Mouse (Mus musculus) testis, adult 2 months (tissue): ENCODE results near the gene Bnip1. TPM values are rescaled to one million over a fixed set of nuclear protein-coding genes. Genes with fewer than 3 reads are reported as not detected.

Source experiments
- H3K27ac ChIP-seq: fragments of 200-500 bp; 2 replicates; pipeline ENCODE4 v1.5.1; 2012; ENCODE audit warnings: low read depth, low read length; ENCODE audit not compliant: control insufficient read depth, insufficient read depth
- H3K27me3 ChIP-seq: fragments of 200-500 bp; 2 replicates; pipeline ENCODE4 v1.6.1; 2012; ENCODE audit warnings: mild to moderate bottlenecking, low read length, moderate library complexity; ENCODE audit not compliant: control insufficient read depth, insufficient read depth
- H3K36me3 ChIP-seq: fragments of 200-500 bp; 2 replicates; pipeline ENCODE4 v1.6.1; 2012; ENCODE audit warnings: mild to moderate bottlenecking, low read length; ENCODE audit not compliant: control insufficient read depth, insufficient read depth
- H3K4me1 ChIP-seq: fragments of 200-500 bp; 2 replicates; pipeline ENCODE4 v1.6.1; 2012; ENCODE audit warnings: low read length; ENCODE audit not compliant: control insufficient read depth, insufficient read depth
- H3K4me3 ChIP-seq: fragments of 200-500 bp; 2 replicates; pipeline ENCODE4 v1.5.1; 2012; ENCODE audit warnings: low read depth, mild to moderate bottlenecking, low read length, moderate library complexity, mixed read lengths; ENCODE audit not compliant: control insufficient read depth
- CTCF ChIP-seq: fragments of 200-500 bp; IDR thresholded peaks from 2 replicates; pipeline ENCODE4 v1.5.1; 2012; ENCODE audit warnings: low read depth, mild to moderate bottlenecking, inconsistent platforms, low read length, moderate library complexity; ENCODE audit not compliant: control insufficient read depth, insufficient read depth, insufficient replicate concordance
- POLR2A ChIP-seq: fragments of 200-500 bp; IDR thresholded peaks from 2 replicates; pipeline ENCODE4 v1.6.1; 2012; ENCODE audit warnings: low read depth, mild to moderate bottlenecking, inconsistent platforms, low read length, moderate library complexity; ENCODE audit not compliant: control insufficient read depth
- polyA plus RNA-seq: library from polyadenylated mRNA; depleted of rRNA; stranded (reverse); fragments of >200 nt; gene quantifications from 2 replicates; pipeline ENCODE4 v1.2.3, GENCODE M21; 2012

The Bnip1 gene
- polyA plus RNA-seq, 1 experiment, result 25.1 TPM

GRCm38 (mm10) chr17:26836377-26836776 is 55.5 kb downstream of the Bnip1 start:
- no peak overlapping the region for H3K27ac ChIP-seq

GRCm38 (mm10) chr17:26836786-26837545 is 56.1 kb downstream of the Bnip1 start:
- no peak overlapping the region for H3K27ac ChIP-seq
- H3K27me3 ChIP-seq, result peaks cover 4% of the 10 kb centered on the region; the same call in 1 of the 2 replicates
- TF ChIP-seq POLR2A, result no peak
- TF ChIP-seq CTCF, result no peak
- H3K4me3 ChIP-seq, result no peak overlapping the region
- no peaks in the 10 kb centered on the region for H3K36me3 ChIP-seq
- H3K4me1 ChIP-seq, result peaks cover 12% of the 10 kb centered on the region

More at GRCm38 (mm10) chr17:26836377-26836776, 55.5 kb downstream of the Bnip1 start:
- Histone ChIP-seq H3K36me3 (no peaks in the 10 kb centered on the region), H3K4me1 (peaks cover 11% of the 10 kb centered on the region), H3K4me3 (no peak overlapping the region), H3K27me3 (peaks cover 4% of the 10 kb centered on the region; the same call in 1 of the 2 replicates)
- TF ChIP-seq CTCF (no peak), POLR2A (no peak)

DNA sequence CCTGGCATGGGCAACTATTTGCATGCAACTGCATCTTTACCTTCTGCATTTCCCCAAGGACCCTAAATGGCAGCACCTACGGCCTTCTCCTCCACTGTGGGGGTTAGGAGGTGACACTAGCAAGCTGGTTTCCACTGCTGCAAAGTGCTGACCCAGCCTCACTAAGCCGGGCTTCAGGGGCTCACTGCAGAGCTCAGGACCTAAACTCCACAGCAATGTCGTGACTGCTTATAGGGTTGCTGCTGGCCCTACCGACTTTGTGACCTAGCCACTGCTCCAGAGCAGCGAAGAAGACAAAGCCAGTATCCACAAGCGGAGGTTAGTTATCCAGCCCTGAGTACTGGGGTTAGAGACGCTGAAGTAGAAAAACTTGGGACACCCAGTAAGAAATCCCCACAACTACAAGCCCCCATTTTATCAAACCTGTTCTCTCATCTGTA is 56.7 kb downstream of the Bnip1 start:
- no peaks in the 10 kb centered on the region for H3K36me3 ChIP-seq
- TF ChIP-seq CTCF, result no peak
- no peak for TF ChIP-seq POLR2A
- H3K4me3 ChIP-seq, result no peak overlapping the region
- no peak overlapping the region for H3K27ac ChIP-seq
- peaks cover 4% of the 10 kb centered on the region; the same call in 1 of the 2 replicates for H3K27me3 ChIP-seq
- peaks cover 12% of the 10 kb centered on the region for H3K4me1 ChIP-seq

- Histone ChIP-seq H3K4me1 (peaks cover 12% of the 10 kb centered on the region), H3K4me3 (no peak overlapping the region; the same call in 1 of the 2 replicates), H3K27me3 (peaks cover 4% of the 10 kb centered on the region; the same call in 1 of the 2 replicates), H3K36me3 (no peaks in the 10 kb centered on the region), H3K27ac (no peak overlapping the region)
- TF ChIP-seq POLR2A (no peak), CTCF (no peak)
Observed at GRCm38 (mm10) chr17:26838191-26838910, 57.5 kb downstream of the Bnip1 start.

DNA sequence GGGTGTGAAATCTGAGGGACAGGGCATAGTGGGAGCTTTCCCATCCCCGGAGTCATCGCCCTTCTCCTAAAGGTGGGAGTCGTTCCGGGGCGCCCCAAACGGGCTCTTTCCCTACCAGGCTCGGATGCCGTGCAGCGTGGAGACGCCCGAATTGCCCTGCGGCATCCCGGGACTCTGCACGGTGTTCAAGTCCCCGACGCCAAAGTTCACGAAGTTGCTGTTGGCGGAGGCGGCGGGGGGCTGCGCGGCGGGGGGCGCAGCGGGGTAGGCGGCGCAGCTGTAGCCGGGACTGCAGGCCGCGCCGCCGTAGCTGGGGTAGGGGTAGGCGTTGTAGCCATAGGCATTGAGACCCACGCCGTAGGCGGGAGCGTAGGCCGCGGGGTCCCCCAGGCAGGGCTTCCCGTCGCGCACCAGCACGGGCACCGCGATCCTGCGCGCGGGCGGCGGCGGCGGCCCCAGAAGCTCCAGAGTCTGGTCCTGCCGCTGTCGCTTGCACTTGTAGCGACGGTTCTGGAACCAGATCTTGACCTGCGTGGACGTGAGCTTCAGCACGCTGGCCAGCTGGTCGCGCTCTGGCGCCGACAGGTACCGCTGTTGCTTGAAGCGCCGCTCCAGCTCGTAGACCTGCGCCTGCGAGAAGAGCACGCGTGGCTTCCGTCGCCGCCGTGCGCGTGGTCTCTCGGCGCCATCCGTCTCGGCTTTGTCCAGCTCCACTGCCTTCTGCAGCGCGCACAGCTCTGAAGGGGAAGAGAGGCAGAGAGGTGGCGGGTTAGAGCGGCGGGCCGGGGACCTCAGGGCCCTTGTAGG is 58.2 kb downstream of the Bnip1 start:
- Histone ChIP-seq H3K36me3 (no peaks in the 10 kb centered on the region), H3K4me1 (peaks cover 12% of the 10 kb centered on the region), H3K27ac (no peak overlapping the region), H3K27me3 (peaks cover 4% of the 10 kb centered on the region), H3K4me3 (peak overlapping the region; percentile 59)
- TF ChIP-seq CTCF (no peak), POLR2A (no peak)

DNA sequence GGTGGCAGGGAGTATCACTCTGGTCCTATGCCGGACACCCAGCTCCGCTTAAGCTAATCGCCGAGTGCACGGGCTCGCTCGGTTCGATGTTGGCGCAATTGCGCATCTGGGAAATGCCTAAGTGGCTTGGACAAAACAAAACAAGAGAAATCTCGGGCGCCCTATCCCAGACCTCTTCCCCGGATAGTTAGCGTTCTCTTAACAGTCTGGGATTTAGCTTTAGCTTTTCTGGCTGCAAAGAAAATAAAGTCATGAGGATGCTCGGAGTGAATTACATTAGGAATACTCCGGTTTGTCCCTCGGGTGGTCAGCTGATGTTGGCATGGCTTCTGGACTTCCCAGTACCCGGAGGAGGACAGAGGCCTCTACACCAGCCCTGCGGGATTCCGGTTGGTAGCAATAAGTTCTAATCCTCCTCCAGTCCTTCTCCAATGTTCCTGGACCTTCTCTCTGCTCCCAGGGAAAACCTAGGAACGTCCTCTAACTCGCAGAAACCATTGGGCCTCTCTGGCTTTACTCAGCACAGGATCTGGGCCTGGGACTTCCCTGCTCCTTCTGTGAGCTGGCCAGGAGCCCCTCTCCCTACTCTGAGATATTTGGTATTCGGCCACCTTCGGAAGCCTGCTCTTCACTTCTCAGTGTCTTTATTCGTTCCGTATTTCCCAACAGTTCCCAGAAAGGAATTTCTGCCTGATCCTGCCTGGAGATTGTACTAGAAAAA is 59.0 kb downstream of the Bnip1 start:
- Histone ChIP-seq H3K27me3 (peaks cover 7% of the 10 kb centered on the region), H3K36me3 (no peaks in the 10 kb centered on the region), H3K4me1 (peaks cover 17% of the 10 kb centered on the region), H3K27ac (no peak overlapping the region), H3K4me3 (peak overlapping the region; percentile 59)
- TF ChIP-seq POLR2A (no peak), CTCF (no peak)

- Histone ChIP-seq H3K27me3 (peaks cover 9% of the 10 kb centered on the region), H3K4me1 (peaks cover 17% of the 10 kb centered on the region), H3K4me3 (no peak overlapping the region), H3K36me3 (no peaks in the 10 kb centered on the region), H3K27ac (no peak overlapping the region)
- TF ChIP-seq CTCF (no peak), POLR2A (no peak)
Observed at GRCm38 (mm10) chr17:26840439-26840780, 59.5 kb downstream of the Bnip1 start.
